Mouse (Mus musculus) T-helper 17 cell (primary cell): ENCODE results near the gene Cdan1.

ENCODE experiments used
- in situ Hi-C, 2 experiments: fragments of 300-600 bp; cut with MboI, MseI; formaldehyde crosslinking; loops; 1 replicate in 1 of 2; 2 replicates in 1 of 2; pipeline ENCODE4 v1.15.1; 2025; ENCODE audit warnings: high pct_unique_total_duplicates in 2 of 2

The Cdan1 gene

GRCm38 (mm10) chr2:120667446-120667845 lies 182.5 kb downstream of the Cdan1 start:
- in situ Hi-C loops: no loop called here
